Mouse (Mus musculus) spleen, adult 2 months (tissue): Measurements from ENCODE around the gene Mrpl4.

Source experiments
- CTCF ChIP-seq: fragments of 200-500 bp; IDR thresholded peaks from 2 replicates; pipeline ENCODE4 v1.5.1; 2011; ENCODE audit warnings: mild to moderate bottlenecking, inconsistent platforms; ENCODE audit not compliant: insufficient read depth, insufficient read length, insufficient replicate concordance; ENCODE audit errors: extremely low read depth
- POLR2A ChIP-seq: fragments of 200-500 bp; IDR thresholded peaks from 2 replicates; pipeline ENCODE4 v1.6.1; 2011; ENCODE audit warnings: low read depth, low read length, inconsistent platforms

- TF ChIP-seq CTCF, result no peak
- TF ChIP-seq POLR2A, result no peak
Measured at GRCm38 (mm10) chr9:20959430-20959938, 43.1 kb upstream of the Mrpl4 start, which contains the start of gene Dnmt1.
